Mouse (Mus musculus) adrenal gland, adult 8-10 months (tissue): Measurements from ENCODE around the gene Zfp513. TPM values are rescaled to one million over a fixed set of nuclear protein-coding genes. Genes with fewer than 3 reads are reported as not detected.

ENCODE experiments used
- DNase-seq: peaks from one replicate; pipeline ENCODE4 v3.0.0; 2022
- total RNA-seq, 4 experiments: library from RNA; stranded (reverse); gene quantifications; 2 replicates each; pipeline ENCODE4 v1.2.4; 2022

Gene Zfp513
- total RNA-seq, 4 experiments from 2014 or later: 23.8 to 41.1 (median 37.2) TPM

GRCm38 (mm10) chr5:31164878-31165277 lies 37.2 kb downstream of the Zfp513 start:
- no peak for DNase-seq

- DNase-seq: no peak
Measured at GRCm38 (mm10) chr5:31162462-31162861, 39.6 kb downstream of the Zfp513 start.

- DNase-seq: peak; percentile 78
Measured at GRCm38 (mm10) chr5:31154152-31154553, 48.0 kb downstream of the Zfp513 start, which contains the start of gene Mpv17. Mpv17 (minus strand) TSS chr5:31154251.

GRCm38 (mm10) chr5:31153516-31154151 lies 48.5 kb downstream of the Zfp513 start:
- DNase-seq: no peak

GRCm38 (mm10) chr5:31151746-31152145 lies 50.4 kb downstream of the Zfp513 start:
- DNase-seq: peak; percentile 15

- DNase-seq: peak; percentile 20
Measured at GRCm38 (mm10) chr5:31149781-31150180, 52.3 kb downstream of the Zfp513 start.

Other genes with a start within 250 kb of the Zfp513 start
- 100 to 1,000 TPM; 129 to 211 (median 186) TPM for gene Preb, start 241.9 kb downstream of the Zfp513 start, total RNA-seq
- gene Tcf23, start 233.6 kb downstream of the Zfp513 start, total RNA-seq: 1 to 10 TPM; 1.0 to 2.5 (median 1.4) TPM
- gene Atraid, start 154.0 kb downstream of the Zfp513 start, total RNA-seq: 100 to 1,000 TPM; 122 to 138 (median 130) TPM
- gene Slc5a6, start 153.4 kb downstream of the Zfp513 start, total RNA-seq: 10 to 100 TPM; 33.5 to 46.4 (median 38.1) TPM
- 10 to 100 TPM; 23.1 to 52.0 (median 33.6) TPM for gene Cad, start 147.5 kb downstream of the Zfp513 start, total RNA-seq
- not detected for gene Dnajc5g, start 96.0 kb downstream of the Zfp513 start, total RNA-seq
- under 1 TPM in 1 of 4 experiments, not detected in 3; 0.28 TPM for gene Slc30a3, start 94.1 kb downstream of the Zfp513 start, total RNA-seq
- not detected for gene Trim54, start 85.6 kb downstream of the Zfp513 start, total RNA-seq
- gene Ucn, start 63.5 kb downstream of the Zfp513 start, total RNA-seq: not detected
- gene Mpv17, start 48.1 kb downstream of the Zfp513 start, total RNA-seq: 10 to 100 TPM; 63.7 to 83.4 (median 76.4) TPM
- 1 to 10 TPM in 3 of 4 experiments, under 1 TPM in 1; 0.41 to 3.9 (median 2.9) TPM for gene Gm29609, start 22.4 kb downstream of the Zfp513 start, total RNA-seq
- gene Gtf3c2, start 22.2 kb downstream of the Zfp513 start, total RNA-seq: 10 to 100 TPM; 65.5 to 98.8 (median 71.9) TPM
- 100 to 1,000 TPM; 109 to 135 (median 126) TPM for gene Snx17, start 9.1 kb downstream of the Zfp513 start, total RNA-seq
- gene Eif2b4, start 8.9 kb downstream of the Zfp513 start, total RNA-seq: 10 to 100 TPM; 34.5 to 44.5 (median 38.9) TPM
- 100 to 1,000 TPM in 3 of 4 experiments, 10 to 100 TPM in 1; 93.5 to 125 (median 105) TPM for gene Ppm1g, start 18.4 kb upstream of the Zfp513 start, total RNA-seq
- gene Nrbp1, start 38.6 kb upstream of the Zfp513 start, total RNA-seq: 100 to 1,000 TPM in 2 of 4 experiments, 10 to 100 TPM in 2; 85.7 to 104 (median 96.6) TPM
- gene Gm9970, start 38.9 kb upstream of the Zfp513 start, total RNA-seq: under 1 TPM in 3 of 4 experiments, not detected in 1; 0.56 to 0.81 (median 0.59) TPM
- gene Krtcap3, start 49.4 kb upstream of the Zfp513 start, total RNA-seq: 1 to 10 TPM; 3.8 to 9.2 (median 4.6) TPM
- 10 to 100 TPM; 38.1 to 62.4 (median 49.5) TPM for gene Ift172, start 88.8 kb upstream of the Zfp513 start, total RNA-seq
- gene Fndc4, start 93.8 kb upstream of the Zfp513 start, total RNA-seq: 10 to 100 TPM in 2 of 4 experiments, 1 to 10 TPM in 2; 6.6 to 15.1 (median 10.6) TPM
- under 1 TPM in 3 of 4 experiments, not detected in 1; 0.26 to 0.70 (median 0.49) TPM for gene Gckr, start 95.1 kb upstream of the Zfp513 start, total RNA-seq